Mouse (Mus musculus) layer of hippocampus, postnatal 10 days (tissue): ENCODE measurements at regions not wholly inside any gene's neighbourhood (a gene's known extent, or its start where the extent isn't known, plus 50 kb on each side); places are given as distances from the start of the nearest gene placed in this dataset.
A peak's percentile ranks its signal among the peaks of the same experiment; 100 is the strongest.

Source experiments
- DNase-seq, 2 experiments: peaks; one replicate each; pipeline ENCODE4 v3.0.0; 2021; ENCODE audit warnings: low spot score in 2 of 2

- DNase-seq, result no peak
Measured at GRCm38 (mm10) chr10:126748696-126749466, 152.3 kb downstream of the Atp23 start.

GRCm38 (mm10) chr10:126734661-126735060 is 166.5 kb downstream of the Atp23 start:
- no peak for DNase-seq

- no peak for DNase-seq
Measured at GRCm38 (mm10) chr10:126727840-126728239, 173.3 kb downstream of the Atp23 start.

GRCm38 (mm10) chr10:126717961-126718360 is 183.2 kb downstream of the Atp23 start:
- DNase-seq, result peak; percentile 7 to 21

GRCm38 (mm10) chr10:126711758-126712157 is 189.4 kb downstream of the Atp23 start:
- DNase-seq, result no peak

- no peak for DNase-seq
Measured at GRCm38 (mm10) chr10:126709219-126709917, 191.8 kb downstream of the Atp23 start.

- DNase-seq, result peak; percentile 8 to 14
Measured at GRCm38 (mm10) chr10:126708730-126709129, 192.4 kb downstream of the Atp23 start.

GRCm38 (mm10) chr10:126708215-126708614 is 192.9 kb downstream of the Atp23 start:
- no peak for DNase-seq

- DNase-seq, result no peak
Measured at GRCm38 (mm10) chr10:126697086-126697485, 204.1 kb downstream of the Atp23 start.

- DNase-seq, result no peak
Measured at GRCm38 (mm10) chr10:126690914-126691673, 210.1 kb downstream of the Atp23 start.

GRCm38 (mm10) chr10:126680275-126681184 is 220.6 kb downstream of the Atp23 start:
- no peak for DNase-seq

- peak; percentile 27 to 51 for DNase-seq
Measured at GRCm38 (mm10) chr10:126679224-126680120, 221.7 kb downstream of the Atp23 start.

GRCm38 (mm10) chr10:126673437-126673836 is 227.7 kb downstream of the Atp23 start:
- DNase-seq, result no peak

- no peak for DNase-seq
Measured at GRCm38 (mm10) chr10:126664408-126665083, 236.6 kb downstream of the Atp23 start.

- DNase-seq, result no peak
Measured at GRCm38 (mm10) chr10:126663461-126664013, 237.6 kb downstream of the Atp23 start.

- DNase-seq, result no peak
Measured at GRCm38 (mm10) chr10:126662765-126663164, 238.4 kb downstream of the Atp23 start.

- DNase-seq, result no peak
Measured at GRCm38 (mm10) chr10:126661095-126661615, 240.0 kb downstream of the Atp23 start.

GRCm38 (mm10) chr10:126660024-126660423 is 241.1 kb downstream of the Atp23 start:
- DNase-seq, result no peak

GRCm38 (mm10) chr10:126652693-126653092 is 248.5 kb downstream of the Atp23 start:
- DNase-seq, result no peak
